Mouse (Mus musculus) kidney, embryonic 14.5 days (tissue): Measurements from ENCODE around the gene Plb1. TPM values are rescaled to one million over a fixed set of nuclear protein-coding genes. Genes with fewer than 3 reads are reported as not detected.

Experiments
- ATAC-seq: fragments of 200-750 bp; cut with Nextera tagmentation; 2 replicates; pipeline ENCODE4 v1.8.0; 2017; ENCODE audit warnings: moderate number of reproducible peaks, mild to moderate bottlenecking, moderate TSS enrichment, moderate library complexity; ENCODE audit not compliant: low FRiP score, low TSS enrichment
- H3K27ac ChIP-seq: fragments of 300-500 bp; sonication (generic); 2 replicates; pipeline ENCODE4 v1.5.1; 2014; ENCODE audit warnings: low read depth, mild to moderate bottlenecking, low read length, moderate library complexity, mixed read lengths
- H3K27me3 ChIP-seq: fragments of 300-500 bp; sonication (generic); 2 replicates; pipeline ENCODE4 v1.6.1; 2014; ENCODE audit warnings: mild to moderate bottlenecking, low read length; ENCODE audit not compliant: control insufficient read depth, insufficient read depth
- H3K36me3 ChIP-seq: fragments of 300-500 bp; sonication (generic); 2 replicates; pipeline ENCODE4 v1.6.1; 2014; ENCODE audit warnings: low read length, mixed read lengths; ENCODE audit not compliant: control insufficient read depth, insufficient read depth
- H3K4me1 ChIP-seq: fragments of 300-500 bp; sonication (generic); 2 replicates; pipeline ENCODE4 v1.6.1; 2014; ENCODE audit warnings: low read length, mixed read lengths; ENCODE audit not compliant: control insufficient read depth, insufficient read depth
- H3K4me2 ChIP-seq: fragments of 300-500 bp; sonication (generic); replicated peaks from 2 replicates; pipeline ENCODE4 v1.6.1; 2014; ENCODE audit warnings: low read depth, mild to moderate bottlenecking, low read length
- H3K4me3 ChIP-seq: fragments of 300-500 bp; sonication (generic); 2 replicates; pipeline ENCODE4 v1.5.1; 2014; ENCODE audit warnings: mild to moderate bottlenecking, low read length
- H3K9ac ChIP-seq: fragments of 300-500 bp; sonication (generic); 2 replicates; pipeline ENCODE4 v1.6.1; 2014; ENCODE audit warnings: low read depth, mild to moderate bottlenecking, low read length, moderate library complexity
- H3K9me3 ChIP-seq: fragments of 300-500 bp; sonication (generic); 2 replicates; pipeline ENCODE4 v1.6.1; 2016; ENCODE audit warnings: low read length; ENCODE audit not compliant: control insufficient read depth
- WGBS: fragments of 180-500 bp; shearing (Covaris S2); extraction: QIAGEN DNeasy Blood & Tissue Kit; methylation state at CpG from one replicate; pipeline ENCODE4 v1.1.7; 2014; 5-methylcytosine and 5-hydroxymethylcytosine counted together
- polyA plus RNA-seq: library from polyadenylated mRNA; unstranded; fragments of >200 nt; fragmentation: Nextera tagmentation; extraction: Ambion mirVana; gene quantifications from 2 replicates; pipeline ENCODE4 v1.2.1, GENCODE M21; 2014

The Plb1 gene
- polyA plus RNA-seq, 1 experiment from 2014 or later: not detected

GRCm38 (mm10) chr5:32335172-32335571 lies 102.7 kb downstream of the Plb1 start:
- no peak overlapping the region for H3K27ac ChIP-seq
- no peaks in the 10 kb centered on the region for H3K27me3 ChIP-seq
- no peak; the same call in 1 of the 2 replicates for ATAC-seq
- WGBS: 51% methylated on average over 6 of the region's 6 CpGs
- H3K36me3 ChIP-seq: no peaks in the 10 kb centered on the region
- no peaks in the 10 kb centered on the region for H3K9me3 ChIP-seq
- H3K4me3 ChIP-seq: no peak overlapping the region
- H3K4me2 ChIP-seq: no peak overlapping the region
- no peaks in the 10 kb centered on the region; the same call in 1 of the 2 replicates for H3K4me1 ChIP-seq
- H3K9ac ChIP-seq: no peak overlapping the region

- H3K9me3 ChIP-seq: no peaks in the 10 kb centered on the region
- H3K27me3 ChIP-seq: no peaks in the 10 kb centered on the region
- no peaks in the 10 kb centered on the region for H3K36me3 ChIP-seq
- WGBS: 43% methylated on average over 5 of the region's 5 CpGs
- no peaks in the 10 kb centered on the region; the same call in 1 of the 2 replicates for H3K4me1 ChIP-seq
- no peak overlapping the region for H3K9ac ChIP-seq
- no peak overlapping the region for H3K27ac ChIP-seq
- H3K4me2 ChIP-seq: no peak overlapping the region
- no peak overlapping the region for H3K4me3 ChIP-seq
- ATAC-seq: no peak
Observed at GRCm38 (mm10) chr5:32336092-32336491, 103.6 kb downstream of the Plb1 start.

GRCm38 (mm10) chr5:32337336-32337735 lies 104.8 kb downstream of the Plb1 start:
- Histone ChIP-seq H3K27ac (no peak overlapping the region), H3K9me3 (no peaks in the 10 kb centered on the region), H3K4me3 (no peak overlapping the region), H3K27me3 (no peaks in the 10 kb centered on the region), H3K36me3 (no peaks in the 10 kb centered on the region), H3K4me1 (no peaks in the 10 kb centered on the region; the same call in 1 of the 2 replicates), H3K4me2 (no peak overlapping the region), H3K9ac (no peak overlapping the region)
- no peak for ATAC-seq
- WGBS: 59% methylated on average over 1 of the region's 1 CpGs

- H3K27me3 ChIP-seq: no peaks in the 10 kb centered on the region
- H3K4me3 ChIP-seq: no peak overlapping the region
- H3K4me1 ChIP-seq: no peaks in the 10 kb centered on the region; the same call in 1 of the 2 replicates
- WGBS: 46% methylated on average over 2 of the region's 2 CpGs
- ATAC-seq: no peak
- no peaks in the 10 kb centered on the region for H3K36me3 ChIP-seq
- H3K9me3 ChIP-seq: no peaks in the 10 kb centered on the region
- H3K27ac ChIP-seq: no peak overlapping the region
- H3K9ac ChIP-seq: no peak overlapping the region
- H3K4me2 ChIP-seq: no peak overlapping the region
Observed at GRCm38 (mm10) chr5:32338339-32338738, 105.8 kb downstream of the Plb1 start.

GRCm38 (mm10) chr5:32338766-32339165 lies 106.3 kb downstream of the Plb1 start:
- Histone ChIP-seq H3K4me2 (no peak overlapping the region), H3K27me3 (no peaks in the 10 kb centered on the region), H3K36me3 (no peaks in the 10 kb centered on the region), H3K4me3 (no peak overlapping the region), H3K9ac (no peak overlapping the region), H3K4me1 (no peaks in the 10 kb centered on the region; the same call in 1 of the 2 replicates), H3K27ac (no peak overlapping the region), H3K9me3 (no peaks in the 10 kb centered on the region)
- no peak for ATAC-seq
- 71% methylated on average over 3 of the region's 3 CpGs for WGBS

- no peak for ATAC-seq
- Histone ChIP-seq H3K36me3 (no peaks in the 10 kb centered on the region), H3K27ac (no peak overlapping the region), H3K4me1 (no peaks in the 10 kb centered on the region; the same call in 1 of the 2 replicates), H3K4me3 (no peak overlapping the region), H3K27me3 (no peaks in the 10 kb centered on the region), H3K9me3 (no peaks in the 10 kb centered on the region), H3K4me2 (no peak overlapping the region), H3K9ac (no peak overlapping the region)
- WGBS: 81% methylated on average over 1 of the region's 1 CpGs
Observed at GRCm38 (mm10) chr5:32340246-32340645, 107.7 kb downstream of the Plb1 start.

GRCm38 (mm10) chr5:32342711-32343285 lies 110.3 kb downstream of the Plb1 start:
- H3K4me2 ChIP-seq: no peak overlapping the region
- peaks cover 7% of the 10 kb centered on the region for H3K4me1 ChIP-seq
- H3K27me3 ChIP-seq: no peaks in the 10 kb centered on the region
- no peaks in the 10 kb centered on the region for H3K9me3 ChIP-seq
- ATAC-seq: no peak
- H3K27ac ChIP-seq: no peak overlapping the region
- WGBS: 71% methylated on average over 5 of the region's 5 CpGs
- H3K36me3 ChIP-seq: no peaks in the 10 kb centered on the region
- H3K4me3 ChIP-seq: no peak overlapping the region
- no peak overlapping the region for H3K9ac ChIP-seq

- H3K27ac ChIP-seq: peak overlapping the region; percentile 74
- WGBS: 15% methylated on average over 10 of the region's 10 CpGs
- H3K4me1 ChIP-seq: peaks cover 11% of the 10 kb centered on the region
- H3K27me3 ChIP-seq: no peaks in the 10 kb centered on the region
- no peak overlapping the region for H3K4me2 ChIP-seq
- H3K36me3 ChIP-seq: no peaks in the 10 kb centered on the region
- peak; percentile 91 for ATAC-seq
- no peaks in the 10 kb centered on the region for H3K9me3 ChIP-seq
- no peak overlapping the region for H3K4me3 ChIP-seq
- peak overlapping the region; percentile 19; the same call in 1 of the 2 replicates for H3K9ac ChIP-seq
Observed at GRCm38 (mm10) chr5:32346025-32346912, 113.8 kb downstream of the Plb1 start.

GRCm38 (mm10) chr5:32349718-32350117 lies 117.2 kb downstream of the Plb1 start:
- Histone ChIP-seq H3K9me3 (no peaks in the 10 kb centered on the region), H3K27me3 (no peaks in the 10 kb centered on the region), H3K4me2 (no peak overlapping the region), H3K4me3 (no peak overlapping the region), H3K36me3 (no peaks in the 10 kb centered on the region), H3K4me1 (peaks cover 11% of the 10 kb centered on the region), H3K9ac (no peak overlapping the region), H3K27ac (no peak overlapping the region)
- 42% methylated on average over 3 of the region's 3 CpGs for WGBS
- no peak for ATAC-seq
